Mouse (Mus musculus) cerebellum, postnatal 36 days (tissue): ENCODE results near the gene Plekhm2.

Experiments
- DNase-seq, 2 experiments: peaks; one replicate each; pipeline ENCODE4 v3.0.0; 2021 to 2022; ENCODE audit warnings: mixed read lengths in 2 of 2

Plekhm2 gene

DNA sequence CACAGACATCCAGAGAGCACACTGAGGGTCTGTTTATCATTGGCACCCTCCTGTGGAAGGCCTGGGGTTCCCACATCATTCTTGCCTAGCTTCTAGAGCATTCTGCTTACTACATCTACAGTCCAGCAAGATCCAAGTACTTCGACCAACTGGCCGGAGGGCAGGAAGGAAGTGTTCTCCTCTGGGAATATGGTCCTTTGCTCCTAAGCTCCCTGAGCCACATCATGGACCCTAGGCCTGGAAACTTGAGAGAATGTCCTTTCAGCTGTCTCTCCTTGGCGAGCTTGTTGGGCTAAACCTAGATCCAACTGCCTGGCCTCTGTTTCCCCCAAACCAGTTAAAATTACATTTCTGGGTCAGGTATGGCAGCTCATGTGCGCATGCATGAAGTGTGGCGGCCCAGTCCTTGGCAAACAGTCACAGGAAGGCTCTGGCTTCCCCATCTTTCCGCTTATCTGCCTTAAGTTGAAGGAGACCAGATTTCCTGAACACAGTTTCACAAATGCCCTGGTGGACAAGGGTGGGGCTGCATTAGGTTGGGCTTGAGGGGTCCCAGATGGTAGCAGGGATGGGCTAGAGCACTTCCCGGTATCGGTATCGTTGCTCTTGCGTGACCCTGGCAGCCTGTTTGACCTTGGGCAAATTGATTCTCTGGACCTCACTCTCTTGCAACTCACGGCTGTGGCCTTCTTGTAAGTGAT, 62.0 kb downstream of the Plekhm2 start:
- DNase-seq = no peak

DNA sequence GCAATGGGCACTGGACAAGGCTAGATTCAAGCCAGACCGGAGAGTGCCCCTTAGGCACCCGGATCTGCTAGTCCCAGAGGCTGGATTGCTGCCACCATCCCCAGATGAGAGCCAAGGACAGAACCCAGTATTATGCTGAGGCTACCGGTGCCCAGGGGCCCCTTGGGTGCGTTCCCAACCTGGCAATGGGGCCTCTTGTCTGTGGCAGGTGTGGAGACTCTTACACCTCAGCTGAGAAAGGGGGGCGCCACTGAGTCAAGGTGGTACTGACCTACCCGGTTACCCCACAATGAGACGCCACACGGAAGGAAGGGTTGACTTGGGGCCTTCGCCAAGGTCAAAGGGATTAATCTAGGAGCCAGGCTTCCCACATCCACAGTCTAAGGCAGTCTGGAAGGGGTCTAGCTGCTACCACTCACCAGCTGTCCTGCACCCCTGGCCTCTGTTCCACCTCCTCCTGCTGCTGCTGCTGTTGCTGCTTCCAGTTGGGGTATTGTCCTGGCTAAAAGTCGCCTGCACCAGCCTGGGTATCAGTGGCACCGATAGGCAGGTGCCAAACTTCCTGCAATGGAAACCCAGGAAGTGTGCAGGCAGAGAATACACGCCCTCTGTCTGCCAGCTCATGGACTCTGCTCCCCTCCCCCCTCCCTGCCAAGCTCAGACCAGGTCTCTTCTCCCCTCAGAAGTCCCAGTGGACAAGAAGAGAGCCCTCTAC, 63.4 kb downstream of the Plekhm2 start:
- no peak for DNase-seq

DNA sequence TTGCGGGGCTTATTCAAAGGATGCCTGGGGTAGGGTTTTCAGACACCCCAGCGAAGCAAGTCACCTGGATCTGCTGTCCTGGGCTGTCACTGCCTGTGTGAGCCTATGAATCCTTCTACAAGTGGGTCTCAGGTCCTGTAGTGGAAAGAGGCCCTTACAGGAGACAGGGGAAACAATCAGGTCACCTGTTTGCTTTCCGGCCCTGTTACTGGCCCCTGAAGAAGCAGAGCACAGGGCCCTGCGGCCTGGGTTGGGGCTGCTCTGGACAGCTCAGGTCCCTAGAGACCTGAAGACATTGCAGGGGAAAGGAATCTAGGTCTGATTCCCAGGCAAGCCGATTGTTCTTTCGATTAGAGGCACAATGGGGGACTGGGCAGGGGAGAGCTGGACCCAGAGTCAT, 64.3 kb downstream of the Plekhm2 start:
- DNase-seq = no peak

DNA sequence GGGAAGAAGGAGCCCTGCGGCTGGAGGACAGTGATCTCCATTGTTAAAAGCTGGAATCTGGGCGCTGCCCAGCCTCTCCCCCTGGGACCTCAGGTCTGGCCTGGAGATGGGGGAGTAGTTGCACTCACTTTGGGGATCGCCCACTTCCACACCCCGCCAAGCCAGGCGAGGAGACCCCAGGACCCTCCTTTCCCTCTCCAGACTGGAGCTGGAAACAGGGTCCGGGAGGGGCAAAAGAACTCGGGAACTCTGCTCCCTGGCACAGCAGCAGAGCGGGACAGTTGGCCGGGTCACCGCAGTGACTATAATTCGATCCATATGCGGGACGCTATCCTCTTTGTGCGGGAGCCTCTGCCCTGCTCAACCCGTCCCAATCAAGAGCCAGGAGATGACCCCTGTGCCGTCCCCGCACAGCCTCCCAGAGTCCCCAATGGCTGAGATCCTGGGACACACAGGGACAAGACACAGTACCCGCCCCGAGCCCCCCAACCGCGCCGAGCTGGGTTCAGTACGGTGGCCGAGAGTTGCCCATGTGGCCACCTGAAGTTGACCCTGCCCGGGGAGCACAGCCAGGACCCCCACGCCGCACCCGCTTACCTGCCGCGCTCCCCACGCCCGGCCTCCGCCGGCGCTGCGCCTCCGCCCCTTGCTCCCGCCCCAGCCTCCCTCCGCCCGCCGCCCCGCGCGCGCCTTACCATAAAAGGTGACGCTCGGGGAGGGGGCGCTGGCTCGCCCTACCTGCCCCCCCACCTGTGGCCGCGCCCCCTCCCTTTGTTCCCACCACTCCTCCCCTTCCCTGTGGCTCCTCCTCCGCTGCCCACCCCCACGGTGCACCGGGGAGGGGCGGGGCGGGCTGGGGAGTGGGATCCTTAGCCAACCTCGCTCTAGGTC, 65.2 kb downstream of the Plekhm2 start:
- peak in 1 of 2 experiments; percentile 18 for DNase-seq

DNA sequence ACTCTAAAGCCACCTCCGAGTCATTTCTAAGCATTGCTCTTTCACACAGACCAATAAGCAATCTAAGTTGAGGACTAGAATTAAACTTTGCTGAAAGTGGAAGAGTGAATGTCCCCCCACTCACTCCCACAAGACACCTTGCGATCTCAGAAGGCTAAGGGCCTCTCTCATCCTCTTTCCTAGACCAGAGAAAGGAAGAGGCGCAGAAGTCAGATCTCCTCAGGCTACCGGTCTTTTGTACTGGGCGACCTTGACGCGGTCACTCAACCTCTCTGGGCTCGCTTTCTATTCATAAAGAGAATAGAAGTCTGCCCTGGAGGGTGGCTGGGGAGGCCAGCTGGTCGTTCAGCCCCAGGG, 65.8 kb downstream of the Plekhm2 start:
- no peak for DNase-seq

DNA sequence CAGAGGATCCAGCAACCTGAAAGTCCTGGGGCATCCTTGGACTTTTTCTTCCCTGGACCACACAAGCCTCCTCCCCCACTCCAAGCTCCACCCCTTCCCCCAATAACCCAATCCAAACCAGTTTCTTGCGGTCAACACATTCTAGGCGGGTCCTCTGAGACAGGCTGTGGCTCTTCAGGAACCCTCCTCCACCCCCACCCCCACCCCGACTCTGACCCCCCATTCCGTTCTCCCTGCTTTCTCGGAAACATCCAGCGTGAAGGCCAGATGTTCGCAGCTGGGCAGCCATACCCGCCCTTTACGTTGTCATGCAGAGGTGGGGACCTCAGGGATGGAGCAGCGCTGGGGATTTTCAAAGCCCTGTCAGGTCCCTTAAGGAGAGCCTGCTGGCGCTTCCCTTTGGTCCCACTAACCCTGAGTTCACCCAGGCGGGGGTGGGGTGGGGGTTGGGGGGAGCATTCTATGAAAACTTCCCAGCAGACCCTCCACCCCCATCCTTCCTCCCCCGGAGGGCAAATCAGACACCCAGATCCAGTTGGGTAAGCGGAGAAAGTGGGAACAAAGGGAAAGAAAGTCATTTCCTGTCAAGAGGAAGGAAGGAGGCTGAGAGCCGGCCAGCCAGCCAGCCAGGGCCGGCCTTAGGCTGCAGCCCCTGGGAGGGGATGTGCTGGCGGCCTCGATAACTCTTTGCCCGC, 66.4 kb downstream of the Plekhm2 start:
- no peak for DNase-seq

DNA sequence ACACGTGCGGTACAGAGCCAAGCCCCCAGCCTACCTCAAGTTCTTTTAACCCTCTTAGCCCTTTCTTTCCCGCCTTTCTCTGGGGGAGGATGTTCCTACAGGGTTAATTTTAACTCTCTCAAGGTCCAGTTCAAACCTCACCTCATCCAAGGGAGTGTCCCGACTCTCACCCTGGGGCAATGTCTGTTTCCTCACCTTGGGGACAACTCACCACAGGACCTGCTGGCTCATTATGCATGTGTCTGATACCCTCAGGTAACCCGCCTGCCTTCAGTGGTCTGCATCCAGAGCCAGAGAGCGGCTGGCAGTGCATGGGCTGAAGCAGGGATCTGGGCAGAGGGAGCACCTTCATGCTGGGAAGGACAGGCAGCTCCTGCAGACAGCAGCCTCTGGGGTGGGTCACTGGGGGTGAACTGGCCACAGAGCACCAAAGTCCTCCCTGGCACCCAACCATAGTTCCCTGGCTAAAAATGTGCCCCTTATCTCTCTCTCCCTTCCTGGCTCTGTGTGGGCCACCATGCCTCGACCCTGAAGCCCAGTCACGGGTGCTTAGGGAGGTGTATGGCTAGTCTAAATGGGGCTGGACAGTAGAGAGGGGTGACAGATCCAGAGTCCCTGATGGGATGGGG, 67.9 kb downstream of the Plekhm2 start:
- no peak for DNase-seq

DNA sequence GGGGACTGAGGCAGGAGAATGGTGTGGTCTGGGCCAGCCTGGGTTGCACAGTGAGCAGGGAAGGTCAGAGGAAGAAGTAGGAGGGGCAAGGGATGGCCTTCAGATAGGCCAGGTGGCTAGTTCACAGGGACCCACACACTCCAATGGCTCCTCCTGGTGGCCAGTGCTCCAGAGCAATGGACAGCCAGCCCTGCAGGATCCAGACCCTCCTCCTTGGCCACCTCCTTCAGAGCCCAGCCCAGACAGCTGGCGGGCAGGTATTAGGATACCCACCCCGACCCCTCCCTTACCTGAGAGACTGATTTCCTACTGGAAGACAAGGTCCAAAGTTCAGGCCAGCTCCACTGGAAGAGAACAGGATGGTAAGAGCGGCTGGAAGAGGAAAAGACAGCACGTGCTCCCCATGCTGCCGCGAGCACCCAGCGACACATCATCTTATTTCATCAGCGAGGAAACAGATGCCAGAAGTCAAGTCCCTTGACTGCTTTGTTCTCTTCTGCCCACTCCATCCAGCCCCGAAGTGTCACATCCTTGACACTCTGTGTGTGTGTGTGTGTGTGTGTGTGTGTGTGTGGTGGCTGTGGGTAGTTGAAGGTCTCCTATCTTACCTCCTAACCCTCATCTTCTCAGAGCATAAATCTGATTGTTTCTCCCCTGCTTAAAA, 69.0 kb downstream of the Plekhm2 start:
- DNase-seq = no peak

DNA sequence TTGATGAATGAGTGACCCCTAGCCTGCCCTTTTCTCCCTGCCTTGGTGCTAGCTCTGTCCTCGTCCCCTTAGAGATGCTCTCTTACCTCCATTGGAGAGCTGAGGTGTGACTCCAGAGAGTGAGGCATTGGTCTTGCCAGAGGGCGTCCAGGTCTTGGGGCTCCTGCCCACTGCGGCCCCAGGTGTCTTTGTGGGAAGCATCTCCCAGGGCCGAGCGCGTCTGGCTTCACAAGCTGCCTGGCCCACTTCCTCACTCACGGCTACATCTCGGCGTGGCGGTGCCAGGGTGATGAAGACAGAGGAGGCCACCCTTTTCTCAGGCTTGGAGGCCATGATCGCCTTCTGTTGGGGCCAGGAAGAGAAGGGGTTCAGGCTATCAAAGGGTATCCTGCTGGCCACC, 69.6 kb downstream of the Plekhm2 start:
- DNase-seq = no peak

DNA sequence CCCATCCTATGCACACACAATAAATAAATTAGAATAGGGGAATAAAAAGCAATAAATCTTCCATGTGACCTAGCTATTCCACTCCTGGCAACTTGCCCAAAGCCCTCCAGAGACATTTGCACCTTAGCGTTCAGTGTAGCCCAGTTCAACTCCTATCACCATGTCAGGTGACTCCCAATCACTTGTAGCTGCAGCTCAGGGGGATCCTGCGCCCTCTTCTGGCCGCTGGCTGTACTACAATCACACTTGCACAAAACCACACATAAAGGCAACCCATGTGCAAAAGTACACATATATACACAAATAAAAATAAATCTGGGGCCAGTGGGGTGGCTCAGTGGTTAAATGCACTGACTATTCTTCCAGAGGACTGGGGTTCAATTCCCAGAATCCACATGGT, 73.2 kb downstream of the Plekhm2 start:
- peak in 1 of 2 experiments; percentile 15 for DNase-seq

DNA sequence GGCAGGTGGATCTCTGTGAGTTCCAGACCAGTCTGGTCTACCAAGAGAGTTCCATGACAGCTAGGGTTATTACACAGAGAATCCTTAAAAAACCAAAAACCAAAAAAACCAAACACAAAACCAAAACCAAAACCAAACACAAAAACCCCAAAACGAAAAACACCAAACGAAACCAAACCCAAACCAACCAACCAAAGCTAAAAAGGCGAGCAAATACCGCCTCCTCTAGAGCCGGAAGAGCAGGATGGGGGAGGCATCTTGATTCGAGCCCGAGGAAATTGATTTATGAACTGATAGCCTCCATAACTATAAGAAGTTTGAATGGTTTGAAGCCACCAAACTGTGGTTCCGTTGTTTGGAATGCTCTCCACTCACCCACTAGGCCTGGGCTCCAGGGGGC, 80.8 kb downstream of the Plekhm2 start:
- DNase-seq = no peak

DNA sequence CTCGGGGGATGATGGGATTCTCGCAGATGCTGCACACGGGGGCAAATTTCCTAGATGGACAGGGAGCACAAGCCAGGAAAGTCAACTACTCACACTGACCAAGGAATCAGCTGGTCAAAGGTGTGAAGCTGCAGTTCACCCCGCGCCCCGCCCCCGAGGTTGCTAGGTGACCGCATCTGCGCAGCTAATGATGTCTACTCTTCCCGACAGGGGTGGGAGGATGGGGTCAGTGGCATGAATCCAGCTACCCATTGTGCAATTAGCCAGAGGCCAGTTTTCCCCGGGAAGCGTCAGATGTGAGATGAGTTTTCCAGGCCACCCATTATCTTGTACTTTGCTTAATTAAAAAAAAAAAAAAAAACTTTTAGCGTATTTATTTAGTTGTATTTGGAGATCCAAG, 83.6 kb downstream of the Plekhm2 start:
- no peak for DNase-seq

DNA sequence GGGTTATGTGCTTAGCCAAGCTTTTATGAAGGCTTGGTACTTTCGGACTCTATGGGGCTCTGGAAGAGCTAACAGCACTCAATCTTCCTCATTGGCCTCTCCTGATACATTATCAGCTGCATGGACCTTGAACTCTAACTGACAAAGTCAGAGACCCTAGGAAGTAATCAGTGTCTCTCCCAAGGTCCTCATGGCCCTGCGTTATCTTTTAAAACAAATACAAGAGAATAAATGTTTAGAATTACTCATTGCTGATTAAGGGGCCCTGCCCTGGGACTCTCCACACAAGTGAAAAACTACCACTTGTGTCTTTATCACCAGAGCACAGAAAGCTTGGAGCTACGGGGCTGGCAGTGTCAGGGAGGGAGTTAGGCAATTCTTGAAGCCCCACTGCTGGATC, 85.9 kb downstream of the Plekhm2 start:
- DNase-seq = no peak

DNA sequence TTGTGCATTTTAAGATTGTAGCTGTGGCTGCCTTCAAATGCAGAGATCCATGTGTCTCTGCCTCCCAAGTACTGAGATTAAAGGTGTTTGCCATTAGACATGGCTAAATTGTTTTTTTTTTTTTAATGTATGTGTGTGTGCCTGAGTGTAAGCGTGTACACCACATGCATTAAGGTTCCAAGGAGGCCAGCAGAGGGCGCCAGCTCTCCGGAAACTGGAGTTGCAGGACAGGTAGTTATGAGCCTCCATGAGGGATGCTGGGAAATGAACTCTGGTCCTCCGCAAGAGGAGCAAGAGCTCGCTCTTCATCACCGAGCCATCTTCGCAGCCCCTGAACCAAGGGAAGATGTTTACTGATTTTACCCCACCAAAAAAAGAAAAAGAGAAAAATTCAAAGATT, 87.8 kb downstream of the Plekhm2 start:
- no peak for DNase-seq

DNA sequence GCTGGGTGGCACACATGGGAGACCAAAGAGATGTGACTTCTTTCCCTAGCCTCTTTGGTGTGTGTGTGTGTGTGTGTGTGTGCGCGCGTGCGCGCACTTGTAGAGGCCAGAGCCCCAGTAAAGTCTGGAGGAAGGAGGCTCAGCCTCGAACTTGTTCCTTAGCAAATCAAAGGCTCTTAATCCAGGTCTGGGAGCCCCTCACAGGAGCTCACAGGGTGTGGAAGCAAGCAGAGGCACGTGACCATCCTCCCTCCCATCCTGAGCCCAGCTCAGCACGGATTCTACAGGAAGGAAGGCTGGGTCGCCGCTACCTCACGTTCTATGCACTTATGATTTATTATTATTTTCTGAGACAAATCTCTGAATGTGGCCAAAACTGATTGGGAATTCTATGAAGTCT, 88.3 kb downstream of the Plekhm2 start:
- DNase-seq = no peak
